Mouse (Mus musculus): Measurements from ENCODE around the gene Sh3pxd2b.

- TF ChIP-seq CTCF (IDR thresholded peaks at IDR 0.05; ENCODE audit: insufficient read depth, low read length): no peak
- TF ChIP-seq POLR2A (IDR thresholded peaks at IDR 0.05; ENCODE audit: borderline replicate concordance, extremely low read depth, low read depth, low read length): no peak
These were observed 8.5 kb upstream of the Sh3pxd2b start for GRCm38 (mm10) chr11:32339131-32339531.
